In genomic region chr10:127511634-127512306, GRCm38 (mm10) we compare ENCODE assay signal across 8 mouse cellular contexts. TPM values are rescaled to one million over a fixed set of nuclear protein-coding genes. Genes with fewer than 3 reads are reported as not detected.
A peak's percentile ranks its signal among the peaks of the same experiment; 100 is the strongest.
DNase-seq lines count a peak whose midpoint lies in the region; ATAC-seq and TF ChIP-seq lines count a peak whose summit lies in the region.

No protein-coding gene starts in this region.

- TF ChIP-seq CTCF in kidney, adult 2 months (conservative IDR thresholded peaks at IDR 0.05; ENCODE audit: insufficient read depth, insufficient read length, low read depth, low read length), result no peak

- no peaks in the 10 kb centered on the region for H3K9me3 ChIP-seq in embryonic facial prominence, embryonic 12.5 days
- no peaks in the 10 kb centered on the region for H3K9me3 ChIP-seq in hindbrain, embryonic 12.5 days (replicated peaks)
- H3K9me3 ChIP-seq in limb, embryonic 10.5 days (replicated peaks), result no peaks in the 10 kb centered on the region

- H3K4me1 ChIP-seq in kidney, adult 2 months (ENCODE audit: control insufficient read depth, insufficient read depth, low read length), result peaks cover 10% of the 10 kb centered on the region; the same call in 1 of the 2 replicates
- H3K4me1 ChIP-seq in embryonic facial prominence, embryonic 12.5 days, result peaks cover 72% of the 10 kb centered on the region
- H3K4me1 ChIP-seq in hindbrain, embryonic 12.5 days, result peaks cover 82% of the 10 kb centered on the region
- H3K4me1 ChIP-seq in limb, embryonic 10.5 days, result peaks cover 92% of the 10 kb centered on the region

- H3K27ac ChIP-seq in kidney, adult 2 months (ENCODE audit: insufficient read depth, low read depth, low read length), result no peak overlapping the region
- H3K27ac ChIP-seq in embryonic facial prominence, embryonic 12.5 days, result 0 out of 2 replicates have a peak overlapping the region, but pooled peaks have one; percentile 19
- H3K27ac ChIP-seq in hindbrain, embryonic 12.5 days, result peak overlapping the region; percentile 98
- H3K27ac ChIP-seq in limb, embryonic 10.5 days, result peak overlapping the region; percentile 79

- DNase-seq in kidney, adult 2 months, result no peak
- DNase-seq in kidney, postnatal 14 days, result no peak
- peak; percentile 55 for DNase-seq in R1 (ENCODE audit: low read depth, low spot score)
- peak; percentile 75 for DNase-seq in limb, embryonic 10.5 days (ENCODE audit: low spot score)
- DNase-seq in naive thymus-derived CD4-positive, alpha-beta T cell, adult 2 months (ENCODE audit: low read depth), result peak; percentile 84
- peak; percentile 85 for DNase-seq in thymus, postnatal 4 days

- H3K27me3 ChIP-seq in kidney, adult 2 months (replicated peaks; ENCODE audit: control insufficient read depth, insufficient read depth, low read length), result 0 out of 2 replicates have a peak, but pooled peaks cover 1% of the 10 kb centered on the region
- peaks cover 95% of the 10 kb centered on the region for H3K27me3 ChIP-seq in embryonic facial prominence, embryonic 12.5 days
- H3K27me3 ChIP-seq in hindbrain, embryonic 12.5 days, result peaks cover 76% of the 10 kb centered on the region
- peaks cover 92% of the 10 kb centered on the region for H3K27me3 ChIP-seq in limb, embryonic 10.5 days (ENCODE audit: low read depth, poor library complexity, severe bottlenecking)

- under 1% methylated on average over 45 of the region's 46 CpGs for WGBS in kidney, adult 2 months
- under 1% methylated on average over 38 of the region's 46 CpGs for WGBS in embryonic facial prominence, embryonic 12.5 days
- 0% methylated on average over 44 of the region's 46 CpGs for WGBS in hindbrain, embryonic 12.5 days
- under 1% methylated on average over 46 of the region's 46 CpGs for WGBS in limb, embryonic 10.5 days

- TF ChIP-seq POLR2A in kidney, adult 2 months (IDR thresholded peaks at IDR 0.05; ENCODE audit: low read depth, low read length), result no peak

- H3K4me2 ChIP-seq in embryonic facial prominence, embryonic 12.5 days (replicated peaks), result peak overlapping the region; percentile 89
- H3K4me2 ChIP-seq in hindbrain, embryonic 12.5 days (replicated peaks), result peak overlapping the region; percentile 75

- no peaks in the 10 kb centered on the region for H3K36me3 ChIP-seq in kidney, adult 2 months (ENCODE audit: control insufficient read depth, insufficient read depth, low read length)
- no peaks in the 10 kb centered on the region for H3K36me3 ChIP-seq in embryonic facial prominence, embryonic 12.5 days
- H3K36me3 ChIP-seq in hindbrain, embryonic 12.5 days, result no peaks in the 10 kb centered on the region
- H3K36me3 ChIP-seq in limb, embryonic 10.5 days, result 0 out of 2 replicates have a peak, but pooled peaks cover 4% of the 10 kb centered on the region

- H3K4me3 ChIP-seq in kidney, adult 2 months (ENCODE audit: insufficient read depth, low read depth, low read length), result peak overlapping the region; percentile 33; the same call in 1 of the 2 replicates
- peak overlapping the region; percentile 46 for H3K4me3 ChIP-seq in embryonic facial prominence, embryonic 12.5 days
- H3K4me3 ChIP-seq in hindbrain, embryonic 12.5 days, result peak overlapping the region; percentile 37
- peak overlapping the region; percentile 57 for H3K4me3 ChIP-seq in limb, embryonic 10.5 days

- ATAC-seq in embryonic facial prominence, embryonic 12.5 days (ENCODE audit: insufficient number of reproducible peaks, insufficient read depth, low FRiP score, low TSS enrichment), result no peak
- ATAC-seq in hindbrain, embryonic 12.5 days (ENCODE audit: low FRiP score), result peak; percentile 11; the same call in 1 of the 2 replicates

- H3K9ac ChIP-seq in embryonic facial prominence, embryonic 12.5 days, result peak overlapping the region; percentile 60
- H3K9ac ChIP-seq in hindbrain, embryonic 12.5 days, result peak overlapping the region; percentile 65

RNA-seq across cellular contexts. Expression of gene Ndufa4l2, which starts 3.0 kb away (rescaled TPM):
- 24.4 and 27.4 TPM in 2 replicates for polyA plus RNA-seq in kidney, adult 2 months (2012; rRNA removed)
- polyA plus RNA-seq in embryonic facial prominence, embryonic 12.5 days (2016; fragmentation: Nextera tagmentation; extraction: Ambion mirVana), result 2.9 and 3.4 TPM in 2 replicates
- 7.7 and 8.4 TPM in 2 replicates for polyA plus RNA-seq in hindbrain, embryonic 12.5 days (2016; fragmentation: Nextera tagmentation; extraction: Ambion mirVana)
- polyA plus RNA-seq in limb, embryonic 10.5 days (2016; fragmentation: Nextera tagmentation; extraction: Ambion mirVana), result 1.4 and 3.4 TPM in 2 replicates

RNA-seq across cellular contexts. Expression of gene Stac3, which starts 10.3 kb away (rescaled TPM):
- 1.2 and 3.0 TPM in 2 replicates for polyA plus RNA-seq in kidney, adult 2 months (2012; rRNA removed)
- 5.9 and 7.9 TPM in 2 replicates for polyA plus RNA-seq in embryonic facial prominence, embryonic 12.5 days (2016; fragmentation: Nextera tagmentation; extraction: Ambion mirVana)
- 2.2 and 4.8 TPM in 2 replicates for polyA plus RNA-seq in hindbrain, embryonic 12.5 days (2016; fragmentation: Nextera tagmentation; extraction: Ambion mirVana)
- polyA plus RNA-seq in limb, embryonic 10.5 days (2016; fragmentation: Nextera tagmentation; extraction: Ambion mirVana), result 0.40 and 0.76 TPM in 2 replicates

RNA-seq across cellular contexts. Expression of gene Shmt2, which starts 10.5 kb away (rescaled TPM):
- 232 and 274 TPM in 2 replicates for polyA plus RNA-seq in kidney, adult 2 months (2012; rRNA removed)
- 82.4 and 88.2 TPM in 2 replicates for polyA plus RNA-seq in embryonic facial prominence, embryonic 12.5 days (2016; fragmentation: Nextera tagmentation; extraction: Ambion mirVana)
- polyA plus RNA-seq in hindbrain, embryonic 12.5 days (2016; fragmentation: Nextera tagmentation; extraction: Ambion mirVana), result 67.1 and 67.5 TPM in 2 replicates
- polyA plus RNA-seq in limb, embryonic 10.5 days (2016; fragmentation: Nextera tagmentation; extraction: Ambion mirVana), result 143 and 173 TPM in 2 replicates

RNA-seq across cellular contexts. Expression of gene Nxph4, which starts 22.6 kb away (rescaled TPM):
- 2.0 and 2.2 TPM in 2 replicates for polyA plus RNA-seq in kidney, adult 2 months (2012; rRNA removed)
- polyA plus RNA-seq in embryonic facial prominence, embryonic 12.5 days (2016; fragmentation: Nextera tagmentation; extraction: Ambion mirVana), result 6.5 and 8.0 TPM in 2 replicates
- polyA plus RNA-seq in hindbrain, embryonic 12.5 days (2016; fragmentation: Nextera tagmentation; extraction: Ambion mirVana), result 101 and 109 TPM in 2 replicates
- polyA plus RNA-seq in limb, embryonic 10.5 days (2016; fragmentation: Nextera tagmentation; extraction: Ambion mirVana), result 0.54 and 1.0 TPM in 2 replicates

Comparison
In these comparisons a context has a peak if more than half of its experiments do, and no peak if none do; other contexts are left out.
1. DNase-seq: peak in R1 (single experiment), limb, embryonic 10.5 days (single experiment), naive thymus-derived CD4-positive, alpha-beta T cell, adult 2 months (single experiment) and thymus, postnatal 4 days (single experiment); none in kidney, adult 2 months (single experiment) and kidney, postnatal 14 days (single experiment).
2. Peak in every context shown above with its lines, with median percentiles within 50 percentile points of each other: H3K4me3 ChIP-seq.